Mouse (Mus musculus): ENCODE measurements at regions not wholly inside any gene's neighbourhood (a gene's known extent, or its start where the extent isn't known, plus 50 kb on each side); places are given as distances from the start of the nearest gene placed in this dataset.
A peak's percentile ranks its signal among the peaks of the same experiment; 100 is the strongest.

- no peak for DNase-seq
These were observed 366.5 kb upstream of the Atp11b start for GRCm38 (mm10) chr3:35387386-35387785.

GRCm38 (mm10) chr3:35392657-35393056 lies 361.2 kb upstream of the Atp11b start:
- no peak for DNase-seq

- DNase-seq = no peak
These were observed 353.7 kb upstream of the Atp11b start for GRCm38 (mm10) chr3:35400213-35400612.

GRCm38 (mm10) chr3:35402666-35403065 lies 351.2 kb upstream of the Atp11b start:
- no peak for DNase-seq

- DNase-seq = no peak
These were observed 350.0 kb upstream of the Atp11b start for GRCm38 (mm10) chr3:35403952-35404351.

GRCm38 (mm10) chr3:35404492-35405390 lies 349.2 kb upstream of the Atp11b start:
- no peak for DNase-seq

- no peak for DNase-seq
These were observed 348.3 kb upstream of the Atp11b start for GRCm38 (mm10) chr3:35405621-35406079.

GRCm38 (mm10) chr3:35437687-35438086 lies 316.2 kb upstream of the Atp11b start:
- no peak for DNase-seq

GRCm38 (mm10) chr3:35462858-35463257 lies 291.0 kb upstream of the Atp11b start:
- DNase-seq = no peak

GRCm38 (mm10) chr3:35464212-35464911 lies 289.5 kb upstream of the Atp11b start:
- no peak for DNase-seq

- DNase-seq = no peak
These were observed 287.9 kb upstream of the Atp11b start for GRCm38 (mm10) chr3:35465956-35466355.

GRCm38 (mm10) chr3:35473351-35473750 lies 280.6 kb upstream of the Atp11b start:
- DNase-seq = no peak

GRCm38 (mm10) chr3:35474361-35474760 lies 279.5 kb upstream of the Atp11b start:
- no peak for DNase-seq

GRCm38 (mm10) chr3:35475326-35475725 lies 278.6 kb upstream of the Atp11b start:
- no peak for DNase-seq

- DNase-seq = no peak
These were observed 272.9 kb upstream of the Atp11b start for GRCm38 (mm10) chr3:35480714-35481695.

- DNase-seq = no peak
These were observed 272.1 kb upstream of the Atp11b start for GRCm38 (mm10) chr3:35481841-35482240.

GRCm38 (mm10) chr3:35482296-35482695 lies 271.6 kb upstream of the Atp11b start:
- DNase-seq = peak; percentile 37

GRCm38 (mm10) chr3:35482759-35483158 lies 271.1 kb upstream of the Atp11b start:
- no peak for DNase-seq

GRCm38 (mm10) chr3:35496027-35496824 lies 257.7 kb upstream of the Atp11b start:
- no peak for DNase-seq

GRCm38 (mm10) chr3:35510314-35510713 lies 243.6 kb upstream of the Atp11b start:
- DNase-seq = no peak

- DNase-seq = no peak
These were observed 237.4 kb upstream of the Atp11b start for GRCm38 (mm10) chr3:35516517-35516916.

GRCm38 (mm10) chr3:35520131-35520530 lies 233.8 kb upstream of the Atp11b start:
- no peak for DNase-seq
